Comparison of ENCODE assay signal across 14 mouse cellular contexts in the genomic region with DNA sequence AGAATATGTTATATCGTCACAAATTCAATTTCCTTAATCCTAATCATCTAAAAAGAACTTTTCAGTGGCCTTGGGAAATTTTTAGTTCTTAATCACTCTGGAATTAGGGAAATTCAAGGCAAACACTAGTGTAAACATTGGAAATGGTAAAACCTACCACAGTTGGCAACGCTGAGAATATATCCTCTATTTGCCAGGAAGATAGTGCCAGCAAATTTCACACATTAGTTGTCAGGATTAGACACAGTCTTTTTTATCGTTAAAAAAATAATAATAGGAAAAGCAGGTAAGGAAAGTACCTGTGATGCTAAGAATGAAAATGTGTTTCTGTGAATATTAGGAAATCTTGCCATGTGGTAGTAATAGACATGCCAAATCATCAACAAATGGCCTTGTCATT.
DNase-seq lines count a peak whose midpoint lies in the region.
"Had no signal": no experiment of that assay in that cellular context is flagged by ENCODE, and none has a peak within 500 bp of the region (broad histone marks: within the 10 kb centered on the region; RNA-seq: fewer than 3 reads in every experiment).

No protein-coding gene starts in this region.

- peak; percentile 57 for DNase-seq in cerebellum, adult 9-10 months
- DNase-seq in cerebellum, adult 8-10 months: no peak
- DNase-seq in brain, adult 2 months (ENCODE audit: low read depth, low spot score): peak; percentile 48
- DNase-seq in liver: no peak
- DNase-seq: adrenal gland, adult 2 months; adrenal gland, adult 8-10 months; adrenal gland, postnatal 10 days; adrenal gland, postnatal 14 days; adrenal gland, postnatal 25 days; adrenal gland, postnatal 36 days; B cell, adult 2 months; cerebellum, adult 11 months; cerebellum, adult 11-12 months; cerebellum, adult 18-20 months had no signal

Comparison
In these comparisons a context has a peak if more than half of its experiments do, and no peak if none do; other contexts are left out.
1. DNase-seq: peak in cerebellum, adult 9-10 months (single experiment) and brain, adult 2 months (single experiment); none in cerebellum, adult 8-10 months (single experiment) and liver (single experiment).